Mouse (Mus musculus): ENCODE data around the gene Frem2.

The Frem2 gene

DNA sequence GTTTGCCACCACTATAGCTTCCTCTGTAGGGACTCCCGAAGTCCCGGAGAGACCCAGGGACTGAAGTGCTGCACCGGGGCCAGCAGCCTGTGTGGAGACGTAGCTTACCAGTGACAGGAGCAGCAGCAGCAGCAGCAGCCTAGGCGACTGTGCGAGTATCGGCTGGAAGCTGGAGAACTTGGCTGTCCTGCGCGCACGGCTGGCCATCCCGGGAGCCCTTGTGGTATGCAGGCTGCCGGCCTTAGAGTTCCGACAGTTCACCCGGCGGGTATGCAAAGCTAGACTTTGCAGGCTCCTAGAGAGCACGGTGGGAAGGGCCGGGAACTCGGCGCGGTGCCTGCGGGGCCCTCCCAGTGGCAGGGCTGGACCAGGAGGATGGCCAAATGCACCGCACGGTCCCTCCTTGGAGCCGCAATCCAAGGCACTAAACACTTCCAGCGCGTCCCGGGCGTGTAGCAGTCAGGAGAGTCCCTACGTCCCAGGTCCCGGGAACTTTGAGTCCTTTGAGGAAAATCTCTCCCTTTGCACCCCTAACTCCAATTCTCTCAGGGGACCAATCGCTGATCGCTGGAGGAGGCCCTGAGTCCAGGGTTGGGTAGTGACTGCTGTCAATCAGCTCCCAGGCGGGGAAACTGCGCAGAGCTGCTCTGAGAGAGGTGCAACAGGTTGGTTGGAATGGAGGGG lies at the start of gene Frem2:
Frem2 (minus strand) TSS at position 478 of the 684 bp plus-strand sequence.
- no peak for TF ChIP-seq GATA4 (IDR thresholded peaks at IDR 0.05; ENCODE audit: insufficient replicate concordance, low read length)

DNA sequence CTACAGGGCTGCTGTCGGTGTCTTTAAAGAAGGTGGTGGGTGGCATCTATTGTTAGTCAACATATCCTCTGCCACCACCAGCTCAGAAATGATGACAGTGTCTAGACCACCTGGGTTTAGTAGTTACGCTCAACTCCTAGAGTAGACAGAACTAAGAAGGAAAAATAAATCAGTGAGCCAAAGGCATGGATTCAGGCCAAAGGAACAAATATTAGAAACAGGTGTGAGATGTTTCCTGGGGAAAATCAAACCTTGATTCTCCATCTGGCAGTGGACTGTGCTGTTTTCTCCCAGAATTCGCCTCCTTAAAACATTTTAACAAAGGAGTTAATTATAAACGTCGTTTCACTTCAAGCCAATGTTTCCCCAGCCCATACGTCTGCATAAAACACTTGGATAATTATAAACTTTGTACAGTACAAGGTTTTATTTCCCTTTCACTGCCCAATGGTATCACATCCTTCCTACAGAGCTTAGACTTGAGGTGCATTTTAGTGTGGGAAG lies 48.9 kb upstream of the Frem2 start:
- TF ChIP-seq GATA4 (IDR thresholded peaks at IDR 0.05; ENCODE audit: insufficient replicate concordance, low read length) = no peak

DNA sequence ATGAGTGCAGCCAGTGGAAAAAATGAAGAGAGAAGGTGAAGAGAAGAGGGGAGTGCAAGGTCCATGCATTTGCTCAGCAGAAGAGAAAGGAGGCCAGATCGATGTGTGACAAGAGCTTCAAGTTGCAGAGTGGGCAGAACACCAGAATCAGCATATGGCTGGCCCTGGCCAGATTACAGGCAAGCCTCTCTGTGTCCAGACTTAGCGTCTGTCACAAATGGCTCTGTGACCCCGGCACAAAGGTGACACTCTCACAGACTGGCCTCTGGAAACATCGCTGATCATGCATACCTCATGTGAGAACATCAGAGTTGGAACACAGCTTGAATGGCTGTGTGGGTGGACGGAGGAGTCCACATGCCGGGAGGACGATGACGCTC lies 46.0 kb upstream of the Frem2 start:
- no peak for TF ChIP-seq GATA4 (IDR thresholded peaks at IDR 0.05; ENCODE audit: insufficient replicate concordance, low read length)

DNA sequence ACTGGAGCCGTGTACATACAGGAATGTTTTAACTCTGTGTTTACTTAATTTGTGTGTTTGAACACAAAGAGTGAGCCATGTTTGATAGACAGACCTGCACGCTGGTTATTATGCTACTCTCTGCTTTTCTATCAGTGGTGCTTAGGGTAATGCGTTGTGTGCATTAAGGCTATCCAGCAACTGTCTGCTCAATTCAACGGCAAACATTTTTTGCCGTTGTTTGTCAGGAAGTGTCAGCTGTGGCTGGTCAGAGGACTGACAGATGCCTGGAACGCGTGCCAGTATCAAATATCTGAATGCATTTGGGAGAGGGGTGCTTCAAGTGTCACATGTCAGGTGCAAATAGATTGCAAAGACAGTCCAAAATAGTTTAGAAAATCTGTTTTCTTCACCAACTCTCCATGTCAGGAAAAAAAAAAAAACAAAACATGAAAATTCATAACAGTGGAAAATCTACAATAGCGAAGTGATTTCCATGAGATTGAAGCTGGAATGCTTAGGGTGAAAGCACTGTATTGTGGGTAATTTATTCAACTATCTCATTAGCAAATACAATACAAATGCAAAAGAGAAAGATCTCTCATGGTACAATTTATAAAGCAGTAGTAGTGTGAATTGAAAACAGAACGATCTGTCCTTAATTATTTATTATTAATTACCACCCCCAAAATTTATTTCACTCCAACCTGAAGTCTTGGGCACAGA lies 45.4 kb upstream of the Frem2 start:
- TF ChIP-seq GATA4 (IDR thresholded peaks at IDR 0.05; ENCODE audit: insufficient replicate concordance, low read length) = no peak

DNA sequence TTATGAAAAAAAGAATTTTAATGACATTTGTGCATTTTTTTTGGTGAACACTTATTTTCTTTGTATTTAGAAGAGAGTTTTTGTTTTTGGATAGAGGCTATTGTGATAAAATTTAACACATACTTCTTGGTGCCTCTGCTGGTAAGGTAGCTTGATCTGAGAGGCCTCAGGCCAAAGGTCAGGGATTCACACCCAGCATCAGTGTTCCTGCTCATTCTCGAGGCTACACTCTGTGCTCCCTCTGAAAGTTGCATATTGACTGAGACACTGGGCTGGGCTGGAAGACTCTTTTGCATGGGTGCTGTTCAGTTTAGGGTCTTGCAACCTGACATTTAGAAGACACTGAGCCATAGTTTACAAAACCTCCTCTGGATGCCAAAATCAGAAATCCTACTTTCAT lies 44.8 kb upstream of the Frem2 start:
- TF ChIP-seq GATA4 (IDR thresholded peaks at IDR 0.05; ENCODE audit: insufficient replicate concordance, low read length) = no peak

DNA sequence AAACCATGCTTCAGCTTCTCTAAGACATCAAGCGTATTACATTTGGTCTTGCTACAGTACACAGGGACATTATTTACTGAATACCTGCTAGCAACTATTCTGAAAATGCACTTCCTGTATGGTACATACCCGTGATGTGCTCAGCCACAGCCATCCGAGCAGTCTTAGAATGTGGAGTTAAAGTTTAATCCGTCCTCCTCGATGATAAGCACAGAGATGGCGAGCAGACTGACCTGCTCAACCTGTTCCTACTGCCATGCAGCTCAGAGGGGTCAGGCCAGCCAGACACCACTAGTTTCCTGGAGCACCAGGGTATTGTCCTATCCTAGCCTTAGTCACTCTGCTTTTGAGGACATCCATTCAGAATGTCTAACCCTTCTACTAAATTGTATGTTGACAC lies 30.6 kb upstream of the Frem2 start:
- TF ChIP-seq GATA4 (IDR thresholded peaks at IDR 0.05; ENCODE audit: insufficient replicate concordance, low read length) = no peak

DNA sequence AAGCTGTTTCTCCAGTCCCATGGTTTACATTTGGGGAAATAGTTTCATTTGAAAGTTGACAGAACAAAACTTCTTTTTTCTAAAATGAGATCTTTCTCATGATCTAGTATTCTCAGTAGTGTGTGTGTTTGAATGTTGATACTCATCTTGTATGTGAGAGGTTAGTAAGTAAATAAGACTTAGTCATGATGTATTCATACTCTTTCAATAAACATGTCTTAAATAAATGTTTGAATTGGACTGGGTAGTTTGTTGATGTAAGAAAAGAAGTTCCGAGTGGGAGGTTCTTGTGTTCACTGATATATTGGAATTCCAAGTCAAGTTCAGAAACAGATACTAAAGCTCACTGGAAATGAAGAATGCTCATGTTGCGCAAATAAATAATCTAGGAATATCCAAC lies 25.1 kb upstream of the Frem2 start:
- no peak for TF ChIP-seq GATA4 (IDR thresholded peaks at IDR 0.05; ENCODE audit: insufficient replicate concordance, low read length)

DNA sequence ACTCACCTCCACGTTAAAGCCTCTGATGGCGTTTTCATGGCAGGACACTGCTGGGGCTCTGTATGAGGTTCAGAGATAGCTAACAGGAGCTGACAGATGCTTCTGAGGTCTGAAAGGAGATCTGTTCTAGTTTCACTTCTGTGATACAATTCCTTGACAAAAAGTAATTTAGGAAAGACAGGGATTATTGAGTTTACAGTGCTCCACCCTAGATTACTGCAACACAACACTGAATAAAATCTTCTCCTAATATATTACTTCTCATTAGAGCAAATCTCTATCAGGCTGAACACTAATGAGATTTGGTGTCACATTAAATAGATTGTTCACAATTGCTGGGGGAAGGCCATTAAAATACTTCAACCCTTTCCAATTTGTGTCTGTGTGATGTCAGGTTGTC lies 23.7 kb upstream of the Frem2 start:
- no peak for TF ChIP-seq GATA4 (IDR thresholded peaks at IDR 0.05; ENCODE audit: insufficient replicate concordance, low read length)

DNA sequence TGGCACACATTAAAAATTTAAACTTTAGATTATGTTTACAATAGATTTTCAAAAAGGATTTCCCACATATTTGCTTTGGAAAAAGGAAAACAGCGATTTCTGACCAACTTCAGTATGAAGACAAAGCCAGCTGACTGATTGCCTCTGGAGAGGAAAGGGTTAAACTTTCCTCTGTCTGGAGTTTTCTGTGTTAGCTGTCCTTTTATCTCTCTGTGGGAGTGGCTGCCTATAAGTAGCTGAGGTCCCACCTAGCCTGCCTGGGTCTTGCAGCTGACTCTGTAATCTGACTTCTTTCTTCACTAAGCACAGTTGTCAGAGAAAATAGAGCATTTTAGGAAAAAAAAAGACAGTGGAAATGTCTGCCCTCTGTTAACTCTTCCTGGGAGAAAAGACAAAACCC lies 17.1 kb upstream of the Frem2 start:
- TF ChIP-seq GATA4 (IDR thresholded peaks at IDR 0.05; ENCODE audit: insufficient replicate concordance, low read length) = no peak

DNA sequence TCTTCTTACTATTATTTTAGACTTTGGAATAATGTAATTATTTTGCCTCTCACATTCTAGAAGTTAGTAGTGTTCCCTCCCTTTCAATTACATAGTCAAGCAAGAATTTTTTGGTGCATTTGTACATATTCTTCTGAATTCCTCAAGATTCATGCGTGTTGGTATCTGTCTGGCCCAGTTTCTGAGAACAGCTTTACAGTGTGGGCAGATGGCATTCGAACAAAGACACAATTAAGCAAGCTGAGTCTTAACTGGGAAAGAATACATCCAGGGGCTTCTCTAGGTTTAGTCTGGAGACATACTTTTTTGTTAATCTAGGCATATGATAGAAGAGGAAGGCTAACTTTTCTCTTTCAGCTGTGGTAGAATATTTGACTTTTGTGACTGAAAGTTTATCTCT lies 12.6 kb upstream of the Frem2 start:
- TF ChIP-seq GATA4 (IDR thresholded peaks at IDR 0.05; ENCODE audit: insufficient replicate concordance, low read length) = no peak

DNA sequence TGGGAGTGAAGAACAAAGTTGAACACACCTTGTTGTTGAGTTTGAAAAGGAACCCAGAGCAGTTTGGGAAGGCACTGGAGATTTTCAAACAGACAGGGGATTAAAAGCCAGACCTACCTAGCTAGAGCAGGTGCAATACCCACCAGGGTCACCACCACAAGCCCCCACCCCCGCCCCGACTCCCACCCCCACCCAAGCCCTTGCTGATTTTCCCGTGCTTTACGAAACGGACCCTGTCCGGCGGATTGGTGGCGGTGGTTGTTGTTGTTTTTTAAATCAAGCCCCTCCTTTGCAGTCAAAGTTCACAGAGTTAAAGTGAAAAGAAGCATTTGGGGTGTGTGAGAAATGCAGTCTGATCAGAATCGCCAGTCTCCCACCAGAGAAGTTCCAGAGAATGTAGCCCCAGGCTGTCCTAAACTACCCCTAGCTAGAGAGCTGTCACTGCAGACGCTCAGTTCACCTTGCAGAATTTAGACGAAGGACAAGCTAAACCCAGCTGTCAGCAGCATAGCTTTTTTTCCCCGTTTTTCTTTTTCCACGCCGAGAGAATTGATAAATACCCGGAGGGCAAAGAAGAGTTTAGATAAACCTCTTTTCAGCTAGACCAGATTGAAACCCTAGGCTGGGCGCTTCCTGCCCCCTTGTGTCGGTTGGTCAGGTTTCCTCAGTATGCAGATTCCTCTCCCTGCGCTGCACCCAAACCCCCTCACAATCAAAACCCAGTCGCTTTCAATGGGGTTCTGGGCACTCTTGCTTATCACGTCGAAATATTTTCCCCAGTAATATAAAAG lies 784 bp upstream of the Frem2 start:
- no peak for TF ChIP-seq GATA4 (IDR thresholded peaks at IDR 0.05; ENCODE audit: insufficient replicate concordance, low read length)

DNA sequence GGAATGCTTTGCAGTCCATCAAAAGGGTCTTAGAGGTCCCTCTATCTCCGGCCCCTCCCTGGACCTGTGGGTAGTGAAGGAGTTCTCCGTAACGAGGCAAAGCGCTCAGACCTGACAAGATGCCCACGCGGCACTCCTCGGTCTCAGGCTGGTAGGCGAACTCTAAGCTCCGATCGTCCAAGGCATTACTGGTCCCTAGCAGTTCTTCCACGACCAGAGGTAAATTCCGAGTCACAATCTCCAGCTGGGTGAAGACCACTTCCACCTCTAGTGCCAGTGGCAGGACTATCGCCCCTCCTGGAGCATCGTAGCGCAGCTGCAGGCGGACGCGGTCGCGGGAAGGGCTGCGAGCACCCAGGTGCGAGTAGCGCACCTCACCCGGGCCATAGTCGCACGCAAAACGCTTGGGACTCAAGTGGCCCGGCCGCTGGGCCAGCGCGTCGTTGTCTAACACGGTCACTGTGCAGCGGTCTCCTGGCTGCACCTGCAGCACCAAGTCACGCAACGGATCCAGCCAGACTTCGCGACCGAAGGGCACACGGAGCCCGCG lies 752 bp downstream of the Frem2 start:
- TF ChIP-seq GATA4 (IDR thresholded peaks at IDR 0.05; ENCODE audit: insufficient replicate concordance, low read length) = no peak

DNA sequence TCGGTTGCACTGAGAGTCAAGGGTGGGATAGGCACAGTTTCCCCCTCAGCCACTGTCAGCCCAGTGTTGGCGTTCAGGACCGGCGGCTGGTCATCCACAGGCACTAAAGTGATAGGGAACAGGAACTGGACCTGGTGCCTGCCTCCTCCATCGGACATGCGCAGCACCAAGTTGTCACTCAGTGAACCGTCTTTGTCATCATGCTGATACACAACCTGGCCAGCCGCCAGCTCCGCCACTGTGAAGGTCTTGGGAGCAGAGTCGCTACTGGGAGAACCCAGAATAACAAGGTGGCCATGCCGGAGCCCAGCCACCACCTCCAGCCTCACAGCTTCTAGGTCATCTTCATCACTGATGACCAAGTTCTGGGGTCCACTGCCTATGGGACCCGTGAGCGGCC lies 1.8 kb downstream of the Frem2 start:
- no peak for TF ChIP-seq GATA4 (IDR thresholded peaks at IDR 0.05; ENCODE audit: insufficient replicate concordance, low read length)

DNA sequence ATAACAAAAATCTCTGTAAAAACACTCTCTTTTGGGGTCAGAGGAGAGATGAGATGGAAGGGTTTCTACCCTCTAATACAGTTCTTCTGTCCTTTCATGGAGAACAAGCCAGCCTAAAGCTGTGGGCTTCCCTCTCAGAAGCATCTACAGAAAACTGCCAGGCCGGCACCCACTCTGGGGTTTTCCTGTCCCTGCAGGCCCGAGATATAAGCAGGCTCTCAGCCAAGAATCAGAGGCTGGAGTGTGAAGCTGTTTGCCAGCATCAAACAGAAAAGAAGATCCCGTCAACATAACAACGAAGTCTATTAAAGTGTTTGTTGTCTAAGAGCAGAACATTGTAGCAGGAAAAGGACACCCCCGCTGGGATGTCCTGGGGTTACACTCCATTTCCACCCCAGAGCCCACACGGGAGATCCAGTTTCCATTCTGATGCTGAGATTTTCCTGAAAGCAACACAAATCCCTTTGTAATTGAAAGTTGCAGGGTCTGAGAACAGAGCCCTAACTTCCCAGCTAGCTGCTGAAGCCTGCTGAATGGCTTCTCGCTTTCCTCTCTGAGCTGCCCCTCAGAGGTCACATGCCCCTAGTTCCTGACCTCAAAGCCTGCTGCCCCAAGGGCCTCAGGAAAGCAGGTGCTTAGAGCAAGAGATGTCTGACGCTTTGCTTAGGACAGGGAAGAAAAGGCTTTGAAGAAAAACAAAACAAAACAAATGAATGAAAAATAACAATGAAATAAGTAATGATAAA lies 7.0 kb downstream of the Frem2 start:
- TF ChIP-seq GATA4 (IDR thresholded peaks at IDR 0.05; ENCODE audit: insufficient replicate concordance, low read length) = no peak

DNA sequence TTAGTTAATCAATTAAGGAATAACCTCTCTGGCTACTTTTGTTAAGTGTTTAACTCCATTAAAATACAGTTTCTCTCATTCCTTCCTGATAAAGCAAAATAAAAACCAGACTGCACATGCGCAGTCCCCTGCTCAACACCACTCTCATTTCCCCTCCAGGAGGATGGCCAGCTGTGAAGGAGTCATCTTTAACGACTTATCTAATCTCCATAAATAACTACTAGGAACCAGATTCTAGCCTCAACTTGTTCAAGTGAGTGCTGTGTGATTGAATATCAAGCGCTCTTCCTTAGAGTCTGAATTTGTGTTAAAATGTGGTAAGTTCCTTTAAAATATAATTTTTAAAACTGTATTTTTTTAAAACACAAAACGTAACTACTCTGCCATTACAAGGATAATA lies 7.7 kb downstream of the Frem2 start:
- no peak for TF ChIP-seq GATA4 (IDR thresholded peaks at IDR 0.05; ENCODE audit: insufficient replicate concordance, low read length)

All from liver, adult (tissue).